Mouse (Mus musculus): ENCODE data around the gene Fam120b. TPM values are rescaled to one million over a fixed set of nuclear protein-coding genes. Genes with fewer than 3 reads are reported as not detected.

Gene Fam120b
- total and polyA plus RNA-seq, 3 experiments = 7.1 to 12.7 (median 11.9) TPM

GRCm38 (mm10) chr17:15381869-15382660 is 13.9 kb upstream of the Fam120b start:
- Histone ChIP-seq H3K27ac (no peak overlapping the region), H3K4me1 (ENCODE audit: control insufficient read depth, insufficient read depth, low read length) (peaks cover 2% of the 10 kb centered on the region; the same call in 1 of the 2 replicates), H3K27me3 (ENCODE audit: control insufficient read depth, insufficient read depth, low read length) (peaks cover 4% of the 10 kb centered on the region; the same call in 1 of the 2 replicates), H3K79me2 (replicated peaks; ENCODE audit: control insufficient read depth, insufficient read depth, low read length) (no peaks in the 10 kb centered on the region), H3K36me3 (ENCODE audit: control insufficient read depth, insufficient read depth, low read length) (no peaks in the 10 kb centered on the region), H3K4me3 (no peak overlapping the region), H3K9ac (ENCODE audit: low read depth, low read length) (no peak overlapping the region)
- intact Hi-C loops (cut with DNase I) = no loop called here
- TF ChIP-seq POLR2A (IDR thresholded peaks at IDR 0.05; ENCODE audit: insufficient read depth, low read depth, low read length) (no peak), CTCF (IDR thresholded peaks at IDR 0.05) (no peak), EP300 (IDR thresholded peaks at IDR 0.05; ENCODE audit: insufficient read depth, low read depth, low read length) (no peak)
- 63% methylated on average over 7 of the region's 7 CpGs for WGBS
- DNase-seq = no peak

DNA sequence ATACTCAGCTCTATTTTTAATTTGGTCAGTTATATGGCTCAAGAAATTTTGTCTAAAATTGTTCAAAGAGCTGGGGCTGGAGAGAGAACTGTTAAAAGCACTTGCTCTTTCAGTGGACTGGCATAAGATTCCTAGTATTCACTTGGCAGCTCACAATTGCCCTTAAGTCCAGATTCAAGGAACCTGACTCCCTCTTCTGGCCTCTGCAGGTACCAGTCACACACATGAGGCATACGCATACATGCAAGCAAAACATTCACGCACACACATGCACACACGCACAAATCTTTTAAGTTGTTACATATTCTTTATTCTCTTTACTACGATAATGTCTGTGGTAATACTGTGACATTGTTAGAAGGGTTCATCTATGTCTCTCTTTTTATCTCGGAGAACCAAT is 12.6 kb upstream of the Fam120b start:
- Histone ChIP-seq H3K27me3 (ENCODE audit: control insufficient read depth, insufficient read depth, low read length) (peaks cover 4% of the 10 kb centered on the region; the same call in 1 of the 2 replicates), H3K79me2 (replicated peaks; ENCODE audit: control insufficient read depth, insufficient read depth, low read length) (no peaks in the 10 kb centered on the region), H3K36me3 (ENCODE audit: control insufficient read depth, insufficient read depth, low read length) (no peaks in the 10 kb centered on the region), H3K27ac (no peak overlapping the region), H3K4me3 (no peak overlapping the region), H3K4me1 (ENCODE audit: control insufficient read depth, insufficient read depth, low read length) (no peaks in the 10 kb centered on the region; the same call in 1 of the 2 replicates), H3K9ac (ENCODE audit: low read depth, low read length) (no peak overlapping the region)
- DNase-seq = no peak
- no peak for TF ChIP-seq EP300 (IDR thresholded peaks at IDR 0.05; ENCODE audit: insufficient read depth, low read depth, low read length)
- TF ChIP-seq POLR2A (IDR thresholded peaks at IDR 0.05; ENCODE audit: insufficient read depth, low read depth, low read length) = no peak
- TF ChIP-seq CTCF (IDR thresholded peaks at IDR 0.05) = no peak
- intact Hi-C loops (cut with DNase I) = no loop called here
- 95% methylated on average over 5 of the region's 5 CpGs for WGBS

DNA sequence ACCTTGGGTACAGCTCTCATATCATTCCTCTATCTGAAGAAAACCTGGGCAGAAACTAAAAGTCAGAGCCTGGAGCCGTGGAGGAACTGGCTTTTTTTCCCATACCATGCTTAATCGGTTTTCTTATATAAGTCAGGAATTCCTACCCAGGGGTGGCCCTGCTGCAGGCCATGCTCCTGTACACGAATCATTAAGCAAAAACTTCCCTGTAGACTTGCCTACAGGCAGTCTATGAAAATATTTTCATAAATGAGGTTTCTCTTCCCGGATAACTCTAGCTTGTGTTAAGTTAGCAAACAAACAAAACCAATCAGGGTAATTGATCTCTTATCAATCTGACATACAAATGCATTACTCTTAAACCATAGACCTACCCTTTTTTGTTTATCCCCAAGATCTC is 7.1 kb upstream of the Fam120b start:
- DNase-seq = no peak
- TF ChIP-seq POLR2A (IDR thresholded peaks at IDR 0.05; ENCODE audit: insufficient read depth, low read depth, low read length) (no peak), CTCF (IDR thresholded peaks at IDR 0.05) (no peak), EP300 (IDR thresholded peaks at IDR 0.05; ENCODE audit: insufficient read depth, low read depth, low read length) (no peak)
- Histone ChIP-seq H3K4me3 (no peak overlapping the region), H3K27ac (no peak overlapping the region), H3K9ac (ENCODE audit: low read depth, low read length) (no peak overlapping the region), H3K36me3 (ENCODE audit: control insufficient read depth, insufficient read depth, low read length) (no peaks in the 10 kb centered on the region), H3K4me1 (ENCODE audit: control insufficient read depth, insufficient read depth, low read length) (no peaks in the 10 kb centered on the region), H3K79me2 (replicated peaks; ENCODE audit: control insufficient read depth, insufficient read depth, low read length) (no peaks in the 10 kb centered on the region), H3K27me3 (ENCODE audit: control insufficient read depth, insufficient read depth, low read length) (no peaks in the 10 kb centered on the region)
- 75% methylated on average over 4 of the region's 4 CpGs for WGBS
- intact Hi-C loops (cut with DNase I) = no loop called here

DNA sequence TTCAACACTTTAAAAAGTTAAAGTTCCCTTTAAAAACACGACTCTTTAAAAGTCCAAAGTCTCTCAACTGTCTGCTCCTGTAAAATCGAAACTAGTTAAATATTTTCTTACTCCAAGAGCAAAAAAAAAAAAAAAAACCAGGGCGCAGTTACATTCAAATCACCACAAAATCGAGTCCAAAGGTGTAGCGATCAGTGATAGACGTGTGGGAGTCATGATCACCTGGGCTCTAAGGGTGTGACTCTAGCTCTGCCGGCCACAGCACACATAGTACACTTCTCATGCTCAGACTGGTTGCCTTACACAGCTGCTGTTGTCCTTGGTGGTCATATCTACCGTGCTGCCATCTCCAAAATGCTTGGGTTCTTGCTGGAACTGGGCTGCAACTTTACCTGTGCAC is 6.6 kb upstream of the Fam120b start:
- Histone ChIP-seq H3K4me3 (no peak overlapping the region), H3K9ac (ENCODE audit: low read depth, low read length) (no peak overlapping the region), H3K36me3 (ENCODE audit: control insufficient read depth, insufficient read depth, low read length) (no peaks in the 10 kb centered on the region), H3K27ac (no peak overlapping the region), H3K4me1 (ENCODE audit: control insufficient read depth, insufficient read depth, low read length) (no peaks in the 10 kb centered on the region), H3K79me2 (replicated peaks; ENCODE audit: control insufficient read depth, insufficient read depth, low read length) (no peaks in the 10 kb centered on the region), H3K27me3 (ENCODE audit: control insufficient read depth, insufficient read depth, low read length) (no peaks in the 10 kb centered on the region)
- intact Hi-C loops (cut with DNase I) = no loop called here
- no peak for DNase-seq
- 70% methylated on average over 8 of the region's 8 CpGs for WGBS
- TF ChIP-seq EP300 (IDR thresholded peaks at IDR 0.05; ENCODE audit: insufficient read depth, low read depth, low read length) (no peak), POLR2A (IDR thresholded peaks at IDR 0.05; ENCODE audit: insufficient read depth, low read depth, low read length) (no peak), CTCF (IDR thresholded peaks at IDR 0.05) (no peak)

- Histone ChIP-seq H3K4me1 (ENCODE audit: control insufficient read depth, insufficient read depth, low read length) (no peaks in the 10 kb centered on the region; the same call in none of the 2 replicates), H3K9ac (ENCODE audit: low read depth, low read length) (no peak overlapping the region), H3K4me3 (no peak overlapping the region), H3K36me3 (ENCODE audit: control insufficient read depth, insufficient read depth, low read length) (peaks cover 8% of the 10 kb centered on the region), H3K79me2 (replicated peaks; ENCODE audit: control insufficient read depth, insufficient read depth, low read length) (no peaks in the 10 kb centered on the region), H3K27ac (no peak overlapping the region), H3K27me3 (ENCODE audit: control insufficient read depth, insufficient read depth, low read length) (no peaks in the 10 kb centered on the region)
- no peak for DNase-seq
- WGBS = 96% methylated on average over 17 of the region's 17 CpGs
- TF ChIP-seq EP300 (IDR thresholded peaks at IDR 0.05; ENCODE audit: insufficient read depth, low read depth, low read length) (no peak), CTCF (IDR thresholded peaks at IDR 0.05) (no peak), POLR2A (IDR thresholded peaks at IDR 0.05; ENCODE audit: insufficient read depth, low read depth, low read length) (no peak)
- intact Hi-C loops (cut with DNase I) = no loop called here
These were observed 5.7 kb downstream of the Fam120b start for GRCm38 (mm10) chr17:15401716-15402115.

DNA sequence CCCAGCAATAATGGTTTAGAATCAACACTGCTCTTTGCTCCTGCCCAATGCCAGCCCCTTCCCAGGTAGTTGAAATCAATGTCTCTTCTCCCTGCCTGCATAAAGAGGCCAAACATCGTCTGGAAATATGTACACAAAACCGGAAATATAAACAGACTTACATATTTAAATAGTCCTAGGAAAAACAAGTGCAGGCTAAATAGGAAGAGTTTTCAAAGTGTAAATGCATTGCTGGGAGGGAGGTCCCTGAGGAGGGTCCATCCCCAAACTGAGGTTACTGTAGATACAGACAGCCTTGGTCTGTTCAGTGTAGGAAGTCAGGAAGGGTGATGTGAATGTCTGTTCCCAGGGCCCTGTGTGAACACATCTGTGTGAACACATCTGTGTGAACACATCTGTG is 10.6 kb downstream of the Fam120b start:
- Histone ChIP-seq H3K27me3 (ENCODE audit: control insufficient read depth, insufficient read depth, low read length) (no peaks in the 10 kb centered on the region), H3K4me3 (no peak overlapping the region), H3K79me2 (replicated peaks; ENCODE audit: control insufficient read depth, insufficient read depth, low read length) (no peaks in the 10 kb centered on the region), H3K36me3 (ENCODE audit: control insufficient read depth, insufficient read depth, low read length) (peaks cover 3% of the 10 kb centered on the region), H3K4me1 (ENCODE audit: control insufficient read depth, insufficient read depth, low read length) (no peaks in the 10 kb centered on the region), H3K9ac (ENCODE audit: low read depth, low read length) (no peak overlapping the region), H3K27ac (no peak overlapping the region)
- TF ChIP-seq EP300 (IDR thresholded peaks at IDR 0.05; ENCODE audit: insufficient read depth, low read depth, low read length) = no peak
- DNase-seq = no peak
- whole genome bisulfite sequencing = 90% methylated on average over 2 of the region's 2 CpGs
- intact Hi-C loops (cut with DNase I) = no loop called here
